Mouse (Mus musculus): ENCODE measurements around the gene Ezh1.

DNA sequence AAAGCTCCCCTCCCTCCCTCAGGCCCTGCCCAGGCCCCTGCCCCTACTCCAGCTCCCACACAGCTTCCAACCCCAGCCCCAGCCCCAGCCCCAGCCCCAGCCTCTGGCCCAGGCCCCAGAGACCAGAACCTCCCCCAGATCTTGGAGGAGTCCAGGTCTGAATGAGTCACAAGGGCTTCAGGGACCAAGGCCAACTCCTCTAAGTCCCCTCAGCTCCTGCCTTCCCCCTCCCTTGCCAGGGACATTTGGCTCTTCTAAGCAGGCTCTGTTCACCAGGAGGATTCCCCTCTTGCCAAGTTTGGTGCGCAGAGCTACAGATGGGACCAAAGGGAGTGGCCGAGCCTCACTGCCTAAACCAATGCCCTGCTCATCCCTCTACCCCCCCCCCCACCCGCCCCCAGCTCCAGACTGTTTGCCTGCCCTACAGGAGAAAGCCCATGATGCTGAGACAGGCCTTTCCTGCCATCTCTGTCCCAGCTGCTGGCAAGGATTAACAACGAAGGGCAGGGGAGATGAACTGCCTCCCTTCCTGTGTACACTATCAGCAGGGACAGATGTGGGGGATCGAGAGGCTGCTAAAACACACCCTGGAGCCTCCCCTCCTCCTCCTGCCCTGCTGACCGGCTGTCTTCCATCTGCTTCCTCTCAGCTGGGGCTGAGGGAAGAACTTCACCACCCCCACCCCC, 36.6 kb downstream of the Ezh1 start:
- TF ChIP-seq GATA1 (IDR thresholded peaks at IDR 0.05; ENCODE audit: low read length) = peak; percentile 71
- peak; percentile 83 for TF ChIP-seq TAL1 (IDR thresholded peaks at IDR 0.05; ENCODE audit: low read length)

Measured in erythroblast, embryonic 14.5 days (primary cell).